Mouse (Mus musculus): Measurements from ENCODE around the gene Stard8. TPM values are rescaled to one million over a fixed set of nuclear protein-coding genes. Genes with fewer than 3 reads are reported as not detected.
A peak's percentile ranks its signal among the peaks of the same experiment; 100 is the strongest.
"Not testable (repeated sequence)": the region's sequence is repeated elsewhere in the genome, so short reads cannot be mapped to it uniquely, and the experiment has no call there.

Gene Stard8
- total RNA-seq, 2 experiments from 2014 or later, result 11.1 to 18.2 TPM

DNA sequence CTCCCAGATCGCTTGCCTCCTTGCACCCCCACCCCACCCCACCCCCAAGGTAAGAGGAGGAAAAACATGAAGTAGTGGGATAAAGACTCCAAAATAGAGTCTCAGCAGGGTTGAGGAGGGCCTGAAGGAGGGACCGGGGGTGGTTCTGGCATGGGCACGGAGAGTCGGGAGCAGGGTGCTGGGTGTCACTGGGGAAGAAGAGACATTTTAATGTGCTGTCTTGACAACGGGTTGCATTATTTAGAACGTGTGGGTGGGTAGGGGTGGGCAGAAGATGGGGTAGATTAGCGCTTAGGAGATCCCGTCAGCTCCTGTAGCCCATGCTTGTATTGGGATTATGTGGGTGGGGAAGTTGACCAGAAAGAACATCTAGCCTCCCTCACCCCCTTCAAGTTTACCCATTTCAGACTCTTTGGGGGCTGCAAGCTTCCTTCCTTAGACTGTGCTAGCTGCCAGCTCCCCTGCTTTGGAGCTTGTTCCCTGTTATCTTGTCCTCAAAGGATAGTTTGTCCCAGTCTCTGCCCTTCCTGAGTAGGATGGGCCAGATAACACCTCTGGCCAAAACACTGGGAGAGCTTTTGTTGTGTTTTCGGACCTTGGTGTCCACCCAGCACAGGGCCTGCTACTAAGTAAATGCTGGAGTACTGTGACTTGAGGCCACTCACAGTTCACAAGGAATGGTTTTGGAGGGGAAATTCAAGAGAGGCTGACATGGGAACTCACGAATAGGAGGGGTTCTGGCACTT, 47.9 kb downstream of the Stard8 start:
- intact Hi-C loops (cut with DNase I), result no loop called here
- no peak for TF ChIP-seq CTCF (IDR thresholded peaks at IDR 0.05)
- Histone ChIP-seq H3K4me3 (no peak overlapping the region), H3K27ac (peak overlapping the region; percentile 81)
- DNase-seq, result no peak

DNA sequence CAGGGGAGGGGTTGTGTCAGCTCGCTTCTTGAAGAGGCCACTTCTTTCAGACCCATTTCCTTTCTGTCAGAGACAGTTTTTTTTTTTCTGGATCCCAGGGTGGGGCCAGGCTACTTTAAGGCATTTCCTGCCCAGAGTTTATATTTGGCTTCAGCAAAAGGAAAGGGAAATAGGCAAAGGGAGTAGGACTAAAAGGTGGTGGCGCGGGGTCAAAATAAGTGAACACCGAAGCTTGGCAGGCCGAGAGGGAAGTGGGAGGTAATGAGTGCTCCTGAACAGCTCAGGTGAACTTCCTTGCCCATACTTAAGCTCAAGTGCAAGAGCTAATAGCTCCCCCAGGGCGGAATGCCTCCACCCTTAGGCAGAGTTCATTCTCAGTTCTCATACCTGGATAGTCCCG, 49.2 kb downstream of the Stard8 start:
- no peak for TF ChIP-seq CTCF (IDR thresholded peaks at IDR 0.05)
- Histone ChIP-seq H3K27ac (peak overlapping the region; percentile 81), H3K4me3 (peak overlapping the region; percentile 25)
- intact Hi-C loops (cut with DNase I), result no loop called here
- no peak for DNase-seq

DNA sequence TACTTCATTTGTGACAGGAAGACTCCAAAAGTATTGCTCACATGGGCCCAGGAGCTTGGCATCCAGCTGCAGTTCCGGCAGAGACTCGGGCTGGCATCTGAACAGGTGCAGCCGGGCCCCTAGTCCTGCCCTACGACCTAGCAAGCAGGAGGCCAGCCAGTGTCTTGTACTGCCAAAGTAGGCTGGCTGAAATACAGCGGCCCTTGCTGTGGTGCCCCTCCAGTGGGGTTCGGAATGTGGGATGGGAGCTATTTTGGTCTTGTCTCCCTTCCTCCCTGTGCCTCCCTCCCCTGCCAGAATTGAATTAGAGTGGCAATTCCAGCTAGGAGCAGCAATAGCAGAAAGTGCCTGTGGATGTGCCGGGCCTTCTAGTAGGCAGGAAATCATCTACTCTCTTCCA, 51.5 kb downstream of the Stard8 start:
- no peak for TF ChIP-seq CTCF (IDR thresholded peaks at IDR 0.05)
- peak; percentile 83 for DNase-seq
- Histone ChIP-seq H3K4me3 (peak overlapping the region; percentile 47), H3K27ac (peak overlapping the region; percentile 81)
- intact Hi-C loops (cut with DNase I), result no loop called here

DNA sequence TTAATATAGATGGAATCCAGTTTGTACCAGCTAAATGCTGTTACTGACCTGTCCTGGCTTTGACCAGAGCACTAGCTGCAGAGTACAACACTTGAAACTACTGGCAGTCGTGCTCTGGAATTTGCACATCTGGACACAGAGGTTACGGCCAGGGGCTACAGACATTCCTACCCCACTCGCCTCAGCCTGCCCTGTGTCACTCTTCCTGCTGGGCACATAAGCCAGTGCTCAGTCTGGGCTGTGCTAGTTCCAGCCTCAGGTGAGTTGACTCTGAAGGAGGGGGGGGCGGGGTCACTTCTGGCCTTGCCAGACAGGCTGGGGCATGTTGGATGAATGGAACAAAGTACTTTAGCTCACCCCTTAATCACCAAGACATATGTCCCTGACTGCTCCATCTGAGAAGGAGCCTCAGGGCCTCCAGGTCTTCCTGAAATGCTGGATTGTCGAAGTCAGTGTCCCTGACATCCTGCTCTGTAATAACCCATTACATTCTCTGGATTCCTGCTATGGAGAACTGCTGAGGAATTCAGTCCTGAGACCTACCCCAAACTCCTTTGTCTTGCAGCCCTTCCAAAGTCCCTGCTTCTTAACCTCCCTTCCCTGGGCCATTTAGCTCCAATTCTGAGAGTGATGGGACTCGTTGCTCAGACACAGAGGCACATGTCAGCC, 54.9 kb downstream of the Stard8 start:
- DNase-seq, result no peak
- TF ChIP-seq CTCF (IDR thresholded peaks at IDR 0.05), result no peak
- Histone ChIP-seq H3K27ac (peak overlapping the region; percentile 3; the same call in 1 of the 2 replicates), H3K4me3 (no peak overlapping the region)
- intact Hi-C loops (cut with DNase I), result no loop called here

DNA sequence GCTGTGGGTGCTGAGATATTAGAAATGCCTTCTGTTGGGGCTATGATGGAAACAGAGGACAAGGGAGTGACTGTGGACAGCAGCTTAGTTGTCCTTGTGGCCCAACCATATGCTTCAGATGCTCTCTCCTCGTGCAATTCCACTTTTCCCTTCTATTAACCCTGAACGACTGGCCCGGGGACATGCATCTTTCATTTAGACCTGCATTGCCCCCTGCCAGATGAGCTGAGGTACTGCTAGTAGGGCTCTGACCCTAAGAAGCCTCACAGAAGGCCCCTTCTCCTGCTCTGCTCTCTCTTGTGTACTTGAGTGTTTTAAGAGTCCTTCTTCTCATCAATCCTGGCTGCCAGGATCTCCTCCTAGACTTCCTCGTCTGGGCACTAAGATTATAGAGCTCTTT, 56.1 kb downstream of the Stard8 start:
- peak; percentile 65 for TF ChIP-seq CTCF (IDR thresholded peaks at IDR 0.05)

DNA sequence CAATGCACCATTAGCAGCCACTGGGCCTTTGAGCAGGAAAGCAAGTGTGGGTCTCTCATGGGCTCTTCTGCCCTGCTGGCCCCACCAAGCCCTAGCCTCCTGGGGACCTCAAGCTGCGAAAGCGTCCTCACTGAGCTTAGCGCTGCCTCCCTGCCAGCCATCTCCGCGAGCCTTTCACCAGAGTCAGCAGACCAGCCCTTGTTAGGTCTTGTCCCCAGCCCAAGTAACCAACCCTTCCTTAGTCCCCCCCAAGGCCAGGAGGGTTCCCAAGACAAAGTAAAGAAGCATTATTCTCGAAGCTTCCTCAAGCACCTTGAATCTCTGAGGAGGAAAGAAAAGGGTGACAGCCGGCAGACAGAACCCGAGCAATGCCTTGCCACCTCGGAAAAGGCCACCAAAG, 62.5 kb downstream of the Stard8 start:
- no peak for DNase-seq
- intact Hi-C loops (cut with DNase I), result no loop called here
- no peak overlapping the region for H3K27ac ChIP-seq
- TF ChIP-seq CTCF (IDR thresholded peaks at IDR 0.05), result no peak
- H3K4me3 ChIP-seq, result no peak overlapping the region

More for the DNA sequence above, 56.1 kb downstream of the Stard8 start:
- intact Hi-C loops (cut with DNase I), result loop anchor here (1.0 kb wide), 1 partner anchor 70 kb away; no protein-coding TSS in a partner anchor
- H3K27ac ChIP-seq, result no peak overlapping the region
- DNase-seq, result no peak
- H3K4me3 ChIP-seq, result no peak overlapping the region

DNA sequence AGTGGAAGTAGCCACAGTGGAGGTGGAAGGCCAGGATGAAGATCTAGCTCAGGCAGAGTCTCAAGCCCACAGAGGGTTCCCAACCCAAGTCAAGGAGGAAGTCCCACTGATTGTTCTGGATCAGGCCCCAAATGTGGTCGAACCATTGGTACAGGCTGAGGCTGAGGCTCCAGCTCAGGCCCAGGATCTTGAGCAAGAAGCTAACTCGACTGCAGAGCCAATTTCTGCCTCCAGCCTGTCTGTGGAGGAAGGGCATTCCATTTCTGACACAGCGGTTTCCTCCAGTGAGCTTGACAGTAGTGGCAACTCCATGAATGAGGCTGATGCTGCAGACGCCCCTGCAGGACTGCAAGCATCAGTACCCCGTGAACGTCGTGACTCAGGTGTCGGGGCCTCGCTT, 63.5 kb downstream of the Stard8 start:
- Histone ChIP-seq H3K4me3 (no peak overlapping the region), H3K27ac (no peak overlapping the region)
- no peak for DNase-seq
- intact Hi-C loops (cut with DNase I), result no loop called here
- TF ChIP-seq CTCF (IDR thresholded peaks at IDR 0.05), result no peak

DNA sequence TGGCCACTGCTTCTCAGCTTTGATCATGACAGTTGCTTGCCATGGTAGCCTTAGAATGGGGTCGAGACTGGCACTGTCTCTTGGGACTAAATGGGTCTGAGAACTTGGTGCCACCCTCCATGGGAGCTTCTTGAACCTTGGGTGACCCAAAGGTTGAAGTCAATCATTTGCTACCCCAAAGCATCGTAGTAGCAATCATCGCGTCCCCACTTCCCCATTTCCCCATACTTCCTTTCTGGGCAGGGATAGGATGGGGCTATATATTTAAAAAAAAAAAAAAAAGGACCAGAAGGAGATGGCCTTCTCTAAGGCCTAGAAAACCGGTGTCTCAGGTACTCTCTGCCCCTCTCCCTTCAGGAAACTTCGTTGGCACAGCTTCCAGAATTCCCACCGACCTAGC, 64.2 kb downstream of the Stard8 start:
- no peak for DNase-seq
- TF ChIP-seq CTCF (IDR thresholded peaks at IDR 0.05), result no peak
- H3K27ac ChIP-seq, result no peak overlapping the region
- H3K4me3 ChIP-seq, result no peak overlapping the region
- intact Hi-C loops (cut with DNase I), result no loop called here

DNA sequence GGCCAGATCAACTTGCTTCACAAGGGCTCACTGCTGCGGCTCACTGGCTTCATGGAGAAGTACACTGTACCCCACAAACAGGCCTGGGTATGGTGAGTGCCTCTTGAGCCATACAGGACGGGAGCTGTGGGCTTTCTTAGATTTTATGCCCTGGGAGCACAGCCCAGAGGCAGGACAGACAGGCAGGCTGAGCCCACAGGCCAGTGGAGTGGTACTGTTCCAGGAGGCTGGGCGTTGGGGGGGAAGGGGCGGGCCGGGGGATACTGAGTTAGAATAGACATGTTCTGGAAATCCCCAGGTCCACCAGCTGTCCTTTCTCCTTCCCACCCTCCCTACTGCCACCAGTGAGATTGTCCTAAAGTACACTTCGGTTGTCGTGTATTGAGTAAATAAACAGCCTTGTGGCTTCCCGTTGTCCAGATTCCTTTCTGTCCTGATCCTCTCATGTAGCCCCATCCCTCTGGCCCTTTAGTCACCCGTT, 64.7 kb downstream of the Stard8 start:
- intact Hi-C loops (cut with DNase I), result no loop called here
- no peak for TF ChIP-seq CTCF (IDR thresholded peaks at IDR 0.05)
- Histone ChIP-seq H3K27ac (no peak overlapping the region), H3K4me3 (no peak overlapping the region)
- no peak for DNase-seq

DNA sequence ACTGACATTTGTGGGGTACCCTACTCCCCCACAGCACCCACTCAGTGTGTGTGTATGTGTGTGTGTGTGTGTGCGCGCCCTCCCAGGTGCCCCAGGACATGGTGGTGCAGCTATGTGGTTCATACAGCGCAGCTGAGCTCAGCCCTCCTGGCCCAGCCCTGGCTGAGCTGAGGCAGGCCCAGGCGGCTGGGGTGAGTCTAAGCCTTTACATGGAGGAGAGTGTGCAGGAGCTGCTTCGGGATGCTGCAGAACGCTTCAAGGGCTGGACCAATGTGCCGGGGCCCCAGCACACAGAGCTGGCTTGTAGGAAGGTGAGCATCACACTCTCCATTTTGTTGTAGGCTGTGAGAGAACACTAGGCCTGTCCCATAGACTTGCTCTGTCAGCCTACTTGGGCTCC, 68.1 kb downstream of the Stard8 start:
- no peak overlapping the region for H3K27ac ChIP-seq
- DNase-seq, result no peak
- TF ChIP-seq CTCF (IDR thresholded peaks at IDR 0.05), result no peak
- intact Hi-C loops (cut with DNase I), result no loop called here
- H3K4me3 ChIP-seq, result no peak overlapping the region

DNA sequence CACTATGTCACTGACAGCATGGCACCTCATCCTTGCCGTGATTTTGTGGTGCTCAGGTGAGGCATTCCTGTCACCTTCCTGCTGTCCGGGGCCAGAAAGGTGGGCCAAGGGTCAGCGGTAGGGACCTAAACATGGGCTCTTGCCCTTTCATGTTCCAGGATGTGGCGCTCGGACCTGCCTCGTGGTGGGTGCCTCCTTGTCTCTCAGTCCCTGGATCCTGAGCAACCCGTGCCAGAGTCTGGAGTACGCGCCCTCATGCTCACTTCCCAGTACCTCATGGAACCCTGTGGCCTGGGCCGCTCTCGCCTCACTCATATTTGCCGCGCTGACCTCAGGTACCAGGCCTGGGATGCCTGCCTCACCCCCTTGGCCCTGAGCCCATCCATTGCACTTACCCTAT, 69.5 kb downstream of the Stard8 start:
- no peak for TF ChIP-seq CTCF (IDR thresholded peaks at IDR 0.05)
- DNase-seq, result no peak
- intact Hi-C loops (cut with DNase I), result no loop called here
- Histone ChIP-seq H3K27ac (no peak overlapping the region), H3K4me3 (no peak overlapping the region)

DNA sequence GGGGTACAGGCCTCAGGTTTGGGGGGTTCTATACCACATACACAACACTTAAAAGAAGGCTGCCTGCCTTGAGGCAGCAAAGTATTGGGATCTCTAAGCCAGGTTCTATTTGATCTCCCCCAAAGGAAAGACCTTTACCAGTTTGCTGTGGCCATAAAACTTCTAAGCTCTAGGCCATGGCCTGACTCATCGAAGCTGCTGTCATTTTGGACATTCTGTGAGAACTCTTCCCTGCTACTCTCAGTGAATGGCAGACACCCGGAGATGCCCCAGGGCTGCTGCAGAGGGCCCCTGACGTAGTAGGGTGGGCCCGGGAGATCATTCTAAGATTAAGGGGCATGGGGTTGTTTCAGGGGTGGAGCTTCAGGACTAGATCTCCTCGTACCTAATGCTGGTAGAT, 72.1 kb downstream of the Stard8 start:
- H3K4me3 ChIP-seq, result no peak overlapping the region
- no peak for TF ChIP-seq CTCF (IDR thresholded peaks at IDR 0.05)
- intact Hi-C loops (cut with DNase I), result no loop called here
- DNase-seq, result no peak
- H3K27ac ChIP-seq, result no peak overlapping the region

DNA sequence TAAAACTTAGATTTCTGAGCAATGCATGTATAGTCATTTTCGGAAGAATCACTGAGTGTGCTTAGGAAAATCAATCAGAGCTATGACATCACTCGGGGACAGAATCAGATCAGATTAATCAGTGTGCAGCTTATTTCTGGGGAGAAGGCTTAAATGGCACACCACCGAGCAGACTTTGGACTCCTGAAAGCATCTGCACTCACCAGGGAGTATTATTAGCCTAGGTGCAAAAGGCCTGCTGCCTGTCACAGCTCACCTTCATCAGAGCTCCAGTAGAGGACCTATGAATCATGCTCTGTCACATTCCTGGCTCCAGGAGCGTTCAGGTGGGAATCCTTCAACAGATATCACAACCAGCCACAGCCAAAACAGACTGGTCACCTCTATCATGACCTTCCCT, 73.4 kb downstream of the Stard8 start:
- TF ChIP-seq CTCF (IDR thresholded peaks at IDR 0.05), result no peak
- no peak for DNase-seq
- Histone ChIP-seq H3K27ac (no peak overlapping the region), H3K4me3 (no peak overlapping the region)
- intact Hi-C loops (cut with DNase I), result no loop called here

DNA sequence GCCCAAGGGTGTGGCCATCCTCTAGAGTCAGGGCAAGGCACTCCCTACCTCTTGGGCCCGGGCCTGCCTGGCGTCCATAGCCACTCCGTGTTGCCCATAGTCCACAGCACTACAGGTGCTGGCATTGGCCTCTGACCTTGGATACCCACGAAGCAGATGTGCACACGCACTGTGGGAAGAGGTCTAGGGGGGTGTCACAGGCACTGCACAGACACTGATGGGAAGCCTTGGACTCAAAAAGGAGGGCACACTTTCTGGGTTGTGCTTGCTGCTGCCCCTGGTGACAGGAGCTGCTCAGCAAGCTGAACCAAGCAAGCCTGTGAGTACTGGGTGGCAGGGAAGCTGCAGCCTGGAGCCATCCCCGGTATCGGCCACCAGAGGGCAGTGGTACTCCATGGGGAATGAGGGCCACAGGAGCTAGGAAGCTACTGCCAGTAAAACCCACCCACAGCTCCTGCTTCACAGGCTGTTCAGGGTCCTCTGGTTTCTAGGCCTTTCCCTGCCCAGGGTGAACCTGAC, 75.4 kb downstream of the Stard8 start:
- H3K4me3 ChIP-seq; DNase-seq; intact Hi-C loops (cut with DNase I); H3K27ac ChIP-seq: not testable (repeated sequence)
